In genomic region chr2:102725054-102725453, GRCm38 (mm10) we compare ENCODE assay signal across 21 mouse cellular contexts.
DNase-seq lines count a peak whose midpoint lies in the region; ATAC-seq and TF ChIP-seq lines count a peak whose summit lies in the region.
"Had no signal": no experiment of that assay in that cellular context is flagged by ENCODE, and none has a peak within 500 bp of the region (broad histone marks: within the 10 kb centered on the region; RNA-seq: fewer than 3 reads in every experiment).

No protein-coding gene starts in this region.

- ATAC-seq in lung, postnatal 0 days: peak; percentile 40
- ATAC-seq: forebrain, embryonic 16.5 days; hindbrain, embryonic 16.5 days; inflammation-experienced regulatory T-cells, adult 6 months had no signal

- WGBS in lung, postnatal 0 days: 68% methylated on average over 3 of the region's 3 CpGs

- H3K4me1 ChIP-seq in lung, postnatal 0 days (ENCODE audit: insufficient read depth, low read depth, low read length): no peaks in the 10 kb centered on the region

- no peak overlapping the region for H3K4me3 ChIP-seq in lung, postnatal 0 days (ENCODE audit: low read depth, low read length)
- H3K4me3 ChIP-seq: embryonic facial prominence, embryonic 12.5 days; heart, embryonic 13.5 days; hindbrain, embryonic 12.5 days had no signal

- no peaks in the 10 kb centered on the region for H3K27me3 ChIP-seq in lung, postnatal 0 days (replicated peaks; ENCODE audit: insufficient read depth, low read length)
- H3K27me3 ChIP-seq: embryonic facial prominence, embryonic 12.5 days; heart, embryonic 13.5 days; hindbrain, embryonic 12.5 days had no signal

- TF ChIP-seq EP300 in lung, postnatal 0 days (IDR thresholded peaks at IDR 0.05): no peak

- no peak overlapping the region for H3K27ac ChIP-seq in lung, postnatal 0 days (ENCODE audit: low read length)
- H3K27ac ChIP-seq: embryonic facial prominence, embryonic 12.5 days; heart, embryonic 13.5 days; hindbrain, embryonic 12.5 days had no signal

- no peak overlapping the region for H3K4me2 ChIP-seq in lung, postnatal 0 days (replicated peaks; ENCODE audit: low read depth, low read length)
- H3K4me2 ChIP-seq: embryonic facial prominence, embryonic 12.5 days; heart, embryonic 13.5 days; hindbrain, embryonic 12.5 days had no signal

- peak; percentile 24 to 64 for DNase-seq in frontal cortex, adult 2 months (ENCODE audit: extremely low spot score in 1 of 2, low spot score in 1 of 2)
- DNase-seq in frontal cortex, postnatal 14 days (ENCODE audit: low spot score in 2 of 2): no peak
- no peak for DNase-seq in lung, postnatal 0 days (ENCODE audit: low spot score)
- DNase-seq in lung, postnatal 36 days: no peak
- DNase-seq in brain, adult 2 months (ENCODE audit: low read depth, low spot score): peak; percentile 83
- no peak for DNase-seq in spleen, postnatal 10 days (ENCODE audit: low spot score in 2 of 2)
- no peak for DNase-seq in layer of hippocampus, postnatal 25 days (ENCODE audit: extremely low spot score in 1 of 2, low spot score in 1 of 2)
- DNase-seq: adrenal gland, adult 2 months; adrenal gland, postnatal 25 days; cerebellum, adult 11 months; cerebellum, adult 8-10 months; cerebellum, postnatal 14 days; embryo, embryonic 11 days; gastrocnemius, postnatal 10 days; heart, postnatal 36 days had no signal

- no peaks in the 10 kb centered on the region for H3K9me3 ChIP-seq in lung, postnatal 0 days (ENCODE audit: low read length)
- H3K9me3 ChIP-seq: embryonic facial prominence, embryonic 12.5 days; heart, embryonic 13.5 days; hindbrain, embryonic 12.5 days had no signal

- TF ChIP-seq CTCF in lung, postnatal 0 days (IDR thresholded peaks at IDR 0.05): no peak

- no peaks in the 10 kb centered on the region for H3K36me3 ChIP-seq in lung, postnatal 0 days (ENCODE audit: insufficient read depth, low read length)
- H3K36me3 ChIP-seq: embryonic facial prominence, embryonic 12.5 days; heart, embryonic 13.5 days; hindbrain, embryonic 12.5 days had no signal

- H3K9ac ChIP-seq in lung, postnatal 0 days (replicated peaks; ENCODE audit: low read depth): no peak overlapping the region
- H3K9ac ChIP-seq: embryonic facial prominence, embryonic 12.5 days; heart, embryonic 13.5 days; hindbrain, embryonic 12.5 days had no signal

Comparison
In these comparisons a context has a peak if more than half of its experiments do, and no peak if none do; other contexts are left out.
1. DNase-seq: peak in frontal cortex, adult 2 months (2 of 2) and brain, adult 2 months (single experiment); none in frontal cortex, postnatal 14 days (0 of 2), lung, postnatal 0 days (single experiment), lung, postnatal 36 days (single experiment), spleen, postnatal 10 days (0 of 2) and layer of hippocampus, postnatal 25 days (0 of 2).